Mouse (Mus musculus) liver, embryonic 16.5 days (tissue): ENCODE data around the gene Sco2. TPM values are rescaled to one million over a fixed set of nuclear protein-coding genes. Genes with fewer than 3 reads are reported as not detected.

ENCODE experiments used
- polyA plus RNA-seq: library from polyadenylated mRNA; unstranded; fragments of >200 nt; fragmentation: Nextera tagmentation; extraction: Ambion mirVana; gene quantifications from 2 replicates; pipeline ENCODE4 v1.2.1, GENCODE M21; 2015

Gene Sco2
- polyA plus RNA-seq, 1 experiment from 2014 or later: 3.1 TPM

Other genes starting within 250 kb of the Sco2 start
- 8.2 and 9.7 TPM in 2 replicates for gene Hdac10, start 245.1 kb downstream of the Sco2 start, polyA plus RNA-seq
- 1.1 and 1.9 TPM in 2 replicates for gene Mapk12, start 233.1 kb downstream of the Sco2 start, polyA plus RNA-seq
- gene Mapk11, start 224.2 kb downstream of the Sco2 start, polyA plus RNA-seq: 0.83 and 0.97 TPM in 2 replicates
- gene Plxnb2, start 193.1 kb downstream of the Sco2 start, polyA plus RNA-seq: 26.2 and 31.9 TPM in 2 replicates
- 2.7 and 3.8 TPM in 2 replicates for gene Dennd6b, start 177.3 kb downstream of the Sco2 start, polyA plus RNA-seq
- 15.5 and 16.4 TPM in 2 replicates for gene Ppp6r2, start 162.3 kb downstream of the Sco2 start, polyA plus RNA-seq
- 20.7 and 23.1 TPM in 2 replicates for gene Sbf1, start 58.5 kb downstream of the Sco2 start, polyA plus RNA-seq
- gene Adm2, start 51.1 kb downstream of the Sco2 start, polyA plus RNA-seq: 1.9 and 2.6 TPM in 2 replicates
- gene Miox, start 39.4 kb downstream of the Sco2 start, polyA plus RNA-seq: 8.6 and 8.9 TPM in 2 replicates
- 29.2 and 34.4 TPM in 2 replicates for gene Lmf2, start 18.2 kb downstream of the Sco2 start, polyA plus RNA-seq
- gene Ncaph2, start 18.1 kb downstream of the Sco2 start, polyA plus RNA-seq: 100 and 103 TPM in 2 replicates
- gene Tymp, start 3.2 kb upstream of the Sco2 start, polyA plus RNA-seq: 0.32 and 0.39 TPM in 2 replicates
- gene Odf3b, start 5.4 kb upstream of the Sco2 start, polyA plus RNA-seq: 0.73 and 0.76 TPM in 2 replicates
- not detected in 2 replicates for gene Klhdc7b, start 11.1 kb upstream of the Sco2 start, polyA plus RNA-seq
- not detected in 2 replicates for gene Syce3, start 36.7 kb upstream of the Sco2 start, polyA plus RNA-seq
- gene Cpt1b, start 52.0 kb upstream of the Sco2 start, polyA plus RNA-seq: 3.7 and 4.5 TPM in 2 replicates
- 2.0 TPM in 2 replicates for gene C730034F03Rik, start 55.7 kb upstream of the Sco2 start, polyA plus RNA-seq
- 0.14 and 0.19 TPM in 2 replicates for gene Gm44502, start 55.9 kb upstream of the Sco2 start, polyA plus RNA-seq
- 25.8 and 27.5 TPM in 2 replicates for gene Chkb, start 56.1 kb upstream of the Sco2 start, polyA plus RNA-seq
- gene Mapk8ip2, start 80.1 kb upstream of the Sco2 start, polyA plus RNA-seq: 0.26 TPM in 1 of 2 replicates, not detected in the other
- gene Arsa, start 103.6 kb upstream of the Sco2 start, polyA plus RNA-seq: 4.3 and 5.0 TPM in 2 replicates
- 0.20 and 0.33 TPM in 2 replicates for gene Shank3, start 125.8 kb upstream of the Sco2 start, polyA plus RNA-seq
- gene Acr, start 194.5 kb upstream of the Sco2 start, polyA plus RNA-seq: not detected in 2 replicates
- 4.3 and 4.8 TPM in 2 replicates for gene Rabl2, start 218.1 kb upstream of the Sco2 start, polyA plus RNA-seq